Mouse (Mus musculus): ENCODE results near the gene Schip1.

The Schip1 gene

GRCm38 (mm10) chr3:68419792-68420191 is 355.2 kb downstream of the Schip1 start:
- in situ Hi-C loops (cut with MboI; ENCODE audit: low pct_unique_long_range_greater_than_20kb in 1 of 2, low sequenced_read_pairs in 2 of 2, unreplicated experiment in 1 of 2): no loop called here

GRCm38 (mm10) chr3:68420927-68421326 is 356.3 kb downstream of the Schip1 start:
- in situ Hi-C loops (cut with MboI; ENCODE audit: low pct_unique_long_range_greater_than_20kb in 1 of 2, low sequenced_read_pairs in 2 of 2, unreplicated experiment in 1 of 2): no loop called here

GRCm38 (mm10) chr3:68421849-68422248 is 357.2 kb downstream of the Schip1 start:
- in situ Hi-C loops (cut with MboI; ENCODE audit: low pct_unique_long_range_greater_than_20kb in 1 of 2, low sequenced_read_pairs in 2 of 2, unreplicated experiment in 1 of 2): no loop called here

GRCm38 (mm10) chr3:68428081-68428480 is 363.5 kb downstream of the Schip1 start:
- in situ Hi-C loops (cut with MboI; ENCODE audit: low pct_unique_long_range_greater_than_20kb in 1 of 2, low sequenced_read_pairs in 2 of 2, unreplicated experiment in 1 of 2): no loop called here

- in situ Hi-C loops (cut with MboI; ENCODE audit: low pct_unique_long_range_greater_than_20kb in 1 of 2, low sequenced_read_pairs in 2 of 2, unreplicated experiment in 1 of 2): no loop called here
Measured at GRCm38 (mm10) chr3:68434435-68434834, 369.8 kb downstream of the Schip1 start.

- in situ Hi-C loops (cut with MboI; ENCODE audit: low pct_unique_long_range_greater_than_20kb in 1 of 2, low sequenced_read_pairs in 2 of 2, unreplicated experiment in 1 of 2): no loop called here
Measured at GRCm38 (mm10) chr3:68434897-68435296, 370.3 kb downstream of the Schip1 start.

- in situ Hi-C loops (cut with MboI; ENCODE audit: low pct_unique_long_range_greater_than_20kb in 1 of 2, low sequenced_read_pairs in 2 of 2, unreplicated experiment in 1 of 2): no loop called here
Measured at GRCm38 (mm10) chr3:68448480-68448879, 383.9 kb downstream of the Schip1 start.

GRCm38 (mm10) chr3:68451634-68452033 is 387.0 kb downstream of the Schip1 start:
- in situ Hi-C loops (cut with MboI; ENCODE audit: low pct_unique_long_range_greater_than_20kb in 1 of 2, low sequenced_read_pairs in 2 of 2, unreplicated experiment in 1 of 2): no loop called here

- in situ Hi-C loops (cut with MboI; ENCODE audit: low pct_unique_long_range_greater_than_20kb in 1 of 2, low sequenced_read_pairs in 2 of 2, unreplicated experiment in 1 of 2): no loop called here
Measured at GRCm38 (mm10) chr3:68453266-68453665, 388.7 kb downstream of the Schip1 start.

GRCm38 (mm10) chr3:68453719-68454455 is 389.3 kb downstream of the Schip1 start:
- in situ Hi-C loops (cut with MboI; ENCODE audit: low pct_unique_long_range_greater_than_20kb in 1 of 2, low sequenced_read_pairs in 2 of 2, unreplicated experiment in 1 of 2): no loop called here

- in situ Hi-C loops (cut with MboI; ENCODE audit: low pct_unique_long_range_greater_than_20kb in 1 of 2, low sequenced_read_pairs in 2 of 2, unreplicated experiment in 1 of 2): no loop called here
Measured at GRCm38 (mm10) chr3:68466643-68467042, 402.0 kb downstream of the Schip1 start.

GRCm38 (mm10) chr3:68467941-68468687 is 403.5 kb downstream of the Schip1 start:
- in situ Hi-C loops (cut with MboI; ENCODE audit: low pct_unique_long_range_greater_than_20kb in 1 of 2, low sequenced_read_pairs in 2 of 2, unreplicated experiment in 1 of 2): no loop called here

GRCm38 (mm10) chr3:68469643-68470042 is 405.0 kb downstream of the Schip1 start:
- in situ Hi-C loops (cut with MboI; ENCODE audit: low pct_unique_long_range_greater_than_20kb in 1 of 2, low sequenced_read_pairs in 2 of 2, unreplicated experiment in 1 of 2): no loop called here

GRCm38 (mm10) chr3:68470061-68470460 is 405.5 kb downstream of the Schip1 start:
- in situ Hi-C loops (cut with MboI; ENCODE audit: low pct_unique_long_range_greater_than_20kb in 1 of 2, low sequenced_read_pairs in 2 of 2, unreplicated experiment in 1 of 2): no loop called here

GRCm38 (mm10) chr3:68470622-68471021 is 406.0 kb downstream of the Schip1 start:
- in situ Hi-C loops (cut with MboI; ENCODE audit: low pct_unique_long_range_greater_than_20kb in 1 of 2, low sequenced_read_pairs in 2 of 2, unreplicated experiment in 1 of 2): no loop called here

GRCm38 (mm10) chr3:68476336-68476735 is 411.7 kb downstream of the Schip1 start:
- in situ Hi-C loops (cut with MboI; ENCODE audit: low pct_unique_long_range_greater_than_20kb in 1 of 2, low sequenced_read_pairs in 2 of 2, unreplicated experiment in 1 of 2): no loop called here

- in situ Hi-C loops (cut with MboI; ENCODE audit: low pct_unique_long_range_greater_than_20kb in 1 of 2, low sequenced_read_pairs in 2 of 2, unreplicated experiment in 1 of 2): no loop called here
Measured at GRCm38 (mm10) chr3:68477478-68477877, 412.9 kb downstream of the Schip1 start.

- in situ Hi-C loops (cut with MboI; ENCODE audit: low pct_unique_long_range_greater_than_20kb in 1 of 2, low sequenced_read_pairs in 2 of 2, unreplicated experiment in 1 of 2): no loop called here
Measured at GRCm38 (mm10) chr3:68479266-68479665, 414.7 kb downstream of the Schip1 start.

GRCm38 (mm10) chr3:68483517-68483916 is 418.9 kb downstream of the Schip1 start:
- in situ Hi-C loops (cut with MboI; ENCODE audit: low pct_unique_long_range_greater_than_20kb in 1 of 2, low sequenced_read_pairs in 2 of 2, unreplicated experiment in 1 of 2): loop anchor here in 1 of 2 experiments (10.0 kb wide), 1 partner anchor 61 kb away; no protein-coding TSS in a partner anchor

GRCm38 (mm10) chr3:68484021-68484420 is 419.4 kb downstream of the Schip1 start:
- in situ Hi-C loops (cut with MboI; ENCODE audit: low pct_unique_long_range_greater_than_20kb in 1 of 2, low sequenced_read_pairs in 2 of 2, unreplicated experiment in 1 of 2): loop anchor here in 1 of 2 experiments (10.0 kb wide), 1 partner anchor 61 kb away; no protein-coding TSS in a partner anchor
